Mouse (Mus musculus): Measurements from ENCODE around the gene Vmn2r101.

Gene Vmn2r101

DNA sequence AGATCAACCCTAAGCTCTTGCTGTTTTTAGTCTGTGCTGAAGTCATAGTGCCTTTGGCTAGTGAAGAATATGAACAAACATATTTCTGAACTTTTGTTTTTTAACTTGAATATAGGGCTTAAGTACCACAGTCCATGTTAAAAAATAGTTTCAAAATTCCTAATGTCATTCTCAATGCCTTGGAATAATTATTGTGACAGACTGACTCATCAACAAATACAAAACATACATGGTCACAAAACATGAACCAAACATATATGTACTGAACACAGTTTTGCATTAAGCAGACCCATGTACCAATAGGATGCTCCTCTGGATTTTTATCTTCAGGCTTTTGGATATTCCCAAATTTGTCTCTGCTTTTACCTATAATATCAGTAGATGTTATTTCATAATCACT is at the start of gene Vmn2r101:
TSS of gene Vmn2r101 (plus strand) at position 301 of the 400 bp plus-strand sequence.
- no peak for DNase-seq (ENCODE audit: low read depth)

DNA sequence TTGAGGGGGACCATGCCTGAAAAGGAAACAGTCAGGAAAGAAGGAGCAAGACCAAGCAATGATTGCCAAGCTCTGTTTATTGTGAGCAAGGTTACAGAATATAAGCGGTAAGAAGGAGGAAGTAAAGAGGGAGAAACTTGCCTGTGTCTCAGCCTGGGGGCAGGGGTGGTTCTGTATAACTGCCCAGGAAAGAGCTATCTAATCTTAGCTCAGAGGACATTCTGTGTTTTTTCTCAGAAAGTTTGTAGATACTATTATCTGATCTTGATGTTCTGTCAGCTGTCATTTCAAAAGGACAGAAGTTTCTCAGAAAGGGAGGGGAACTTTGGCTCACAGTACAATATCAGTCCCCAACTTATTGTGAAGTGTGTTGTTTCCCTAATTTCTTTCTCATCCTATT is 52.3 kb downstream of the Vmn2r101 start:
- no peak for DNase-seq (ENCODE audit: low read depth)

DNA sequence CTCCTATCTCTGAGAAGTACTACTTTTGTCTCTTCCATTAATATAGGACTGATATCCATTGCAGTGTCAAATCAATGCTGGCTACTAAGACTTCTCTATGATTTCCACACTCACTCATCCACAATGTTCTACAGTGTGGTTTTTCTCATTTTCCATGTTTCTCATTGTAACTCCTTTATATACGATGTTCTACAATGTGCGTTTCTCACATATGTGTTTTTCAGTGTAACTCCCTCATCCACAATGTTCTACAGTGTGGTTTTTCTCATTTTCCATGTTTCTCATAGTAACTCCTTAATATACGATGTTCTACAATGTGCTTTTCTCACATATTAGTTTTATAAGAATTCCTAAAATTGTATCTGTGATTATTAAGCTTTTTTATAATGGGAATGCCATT is 81.4 kb downstream of the Vmn2r101 start:
- no peak for DNase-seq (ENCODE audit: low read depth)

DNA sequence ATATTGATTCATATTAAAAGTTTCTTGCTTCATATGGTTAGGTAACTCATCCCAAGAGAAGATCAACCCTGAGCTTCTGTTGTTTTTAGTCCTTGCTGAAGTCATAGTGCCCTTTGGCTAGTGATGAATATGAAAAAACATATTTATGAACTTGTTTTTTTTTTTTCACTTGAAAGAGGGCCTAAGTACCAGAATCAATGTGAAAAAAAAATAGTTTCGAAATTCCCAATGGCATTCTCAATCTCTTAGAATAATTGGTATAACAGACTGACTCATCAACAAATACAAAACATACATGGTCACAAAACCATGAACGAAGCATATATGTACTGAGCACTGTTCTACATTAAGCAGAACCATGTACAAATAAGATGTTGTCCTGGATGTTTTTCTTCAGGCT is 83.0 kb downstream of the Vmn2r101 start, which contains the start of gene Vmn2r102:
TSS of gene Vmn2r102 (plus strand) at position 301 of the 400 bp plus-strand sequence.
- no peak for DNase-seq (ENCODE audit: low read depth)

All from naive thymus-derived CD4-positive, alpha-beta T cell, adult 2 months (primary cell).